Mouse (Mus musculus) liver, embryonic 15.5 days (tissue): ENCODE measurements around the gene Susd6. TPM values are rescaled to one million over a fixed set of nuclear protein-coding genes. Genes with fewer than 3 reads are reported as not detected.

Experiments
- ATAC-seq: fragments of 200-750 bp; cut with Nextera tagmentation; 2 replicates; pipeline ENCODE4 v1.8.0; 2017; ENCODE audit warnings: moderate number of reproducible peaks, mild to moderate bottlenecking, moderate library complexity; ENCODE audit not compliant: insufficient read depth
- H3K27ac ChIP-seq: fragments of 300-500 bp; sonication (generic); replicated peaks from 2 replicates; pipeline ENCODE4 v1.5.1; 2015; ENCODE audit warnings: mild to moderate bottlenecking, inconsistent platforms
- H3K27me3 ChIP-seq: fragments of 300-500 bp; sonication (generic); 2 replicates; pipeline ENCODE4 v1.6.1; 2015; ENCODE audit warnings: mild to moderate bottlenecking, inconsistent platforms
- H3K36me3 ChIP-seq: fragments of 300-500 bp; sonication (generic); replicated peaks from 2 replicates; pipeline ENCODE4 v1.6.1; 2015; ENCODE audit warnings: moderate library complexity, mild to moderate bottlenecking, inconsistent platforms
- H3K4me1 ChIP-seq: fragments of 300-500 bp; sonication (generic); replicated peaks from 2 replicates; pipeline ENCODE4 v1.6.1; 2015; ENCODE audit warnings: inconsistent platforms
- H3K4me2 ChIP-seq: fragments of 300-500 bp; sonication (generic); 2 replicates; pipeline ENCODE4 v1.6.1; 2015; ENCODE audit warnings: moderate library complexity, mild to moderate bottlenecking, inconsistent platforms
- H3K4me3 ChIP-seq: fragments of 300-500 bp; sonication (generic); replicated peaks from 2 replicates; pipeline ENCODE4 v1.5.1; 2015; ENCODE audit warnings: mild to moderate bottlenecking, inconsistent platforms
- H3K9ac ChIP-seq: fragments of 300-500 bp; sonication (generic); 2 replicates; pipeline ENCODE4 v1.6.1; 2015; ENCODE audit warnings: moderate library complexity, mild to moderate bottlenecking, inconsistent platforms
- H3K9me3 ChIP-seq: fragments of 300-500 bp; sonication (generic); replicated peaks from 2 replicates; pipeline ENCODE4 v1.6.1; 2016; ENCODE audit warnings: inconsistent platforms
- WGBS: fragments of 180-500 bp; shearing (Covaris S2); methylation state at CpG from one replicate; pipeline ENCODE4 v1.1.7; 2015; ENCODE audit warnings: mixed read lengths; ENCODE audit not compliant: insufficient replicate concordance; 5-methylcytosine and 5-hydroxymethylcytosine counted together
- polyA plus RNA-seq: library from polyadenylated mRNA; unstranded; fragments of >200 nt; fragmentation: Nextera tagmentation; extraction: Ambion mirVana; gene quantifications from 2 replicates; pipeline ENCODE4 v1.2.1, GENCODE M21; 2015

Gene Susd6
- polyA plus RNA-seq: 13.7 and 15.8 TPM in 2 replicates

- H3K4me3 ChIP-seq: peak within 1 kb of the TSS; percentile 97
- no peaks in the 10 kb centered on the region for H3K27me3 ChIP-seq
- peaks cover 79% of the 10 kb centered on the region for H3K4me1 ChIP-seq
- 4% methylated on average over 56 of the region's 56 CpGs for WGBS
- H3K27ac ChIP-seq: peak within 1 kb of the TSS; percentile 98
- H3K9me3 ChIP-seq: no peaks in the 10 kb centered on the region
- peak; percentile 97 for ATAC-seq
- H3K9ac ChIP-seq: peak within 1 kb of the TSS; percentile 99
- peak within 1 kb of the TSS; percentile 65 for H3K4me2 ChIP-seq
- H3K36me3 ChIP-seq: peaks cover 12% of the 10 kb centered on the region; the same call in 1 of the 2 replicates
Observed at GRCm38 (mm10) chr12:80789849-80790694, at the start of gene Susd6. Gene Susd6 (plus strand): TSS chr12:80790510.

- Histone ChIP-seq H3K4me2 (no peak overlapping the region), H3K36me3 (no peaks in the 10 kb centered on the region), H3K4me3 (no peak overlapping the region), H3K27ac (no peak overlapping the region), H3K27me3 (peaks cover 77% of the 10 kb centered on the region), H3K9me3 (no peaks in the 10 kb centered on the region), H3K4me1 (no peaks in the 10 kb centered on the region), H3K9ac (no peak overlapping the region)
- ATAC-seq: no peak
- WGBS: 53% methylated on average over 1 of the region's 1 CpGs
Observed at GRCm38 (mm10) chr12:80744614-80745013, 45.7 kb upstream of the Susd6 start.

DNA sequence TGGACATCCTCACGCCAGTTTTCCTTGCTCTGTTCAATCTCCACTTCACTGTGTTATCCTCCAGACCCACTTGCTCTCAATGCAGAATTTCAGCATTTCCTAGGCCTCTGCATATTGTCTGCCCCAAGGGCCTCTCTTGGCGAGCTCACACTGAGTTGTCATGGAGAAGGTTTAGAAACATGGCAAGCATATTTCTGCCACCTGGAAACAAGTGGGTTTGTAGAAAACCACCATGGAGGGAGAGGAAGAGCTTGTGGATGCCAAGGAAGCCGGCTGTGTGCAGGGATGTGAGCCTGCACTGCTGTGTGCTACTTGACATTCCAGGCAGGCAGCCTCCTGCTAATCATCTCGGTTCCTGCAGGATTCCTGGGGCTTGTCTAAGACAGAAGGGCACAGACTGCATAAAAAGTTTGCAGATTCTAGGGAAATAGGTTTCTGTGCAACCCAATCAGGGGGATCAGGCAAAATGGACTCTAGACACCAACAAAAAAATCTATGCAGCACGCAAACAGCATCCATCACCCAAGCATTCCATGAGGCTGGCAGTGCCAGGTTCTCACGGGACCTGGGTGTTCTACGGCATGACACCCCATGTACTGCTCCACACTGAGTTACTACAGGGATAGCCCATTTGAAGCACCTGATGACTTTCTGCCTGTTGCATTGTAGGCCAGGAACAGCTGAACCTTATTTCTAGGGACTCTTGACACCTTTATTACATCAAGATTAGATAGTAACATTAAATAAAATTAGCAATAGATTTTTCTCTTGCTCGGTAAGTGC lies 44.1 kb upstream of the Susd6 start:
- Histone ChIP-seq H3K9ac (no peak overlapping the region), H3K36me3 (no peaks in the 10 kb centered on the region), H3K4me3 (no peak overlapping the region), H3K9me3 (no peaks in the 10 kb centered on the region), H3K4me2 (no peak overlapping the region), H3K27ac (no peak overlapping the region), H3K27me3 (peaks cover 79% of the 10 kb centered on the region), H3K4me1 (no peaks in the 10 kb centered on the region)
- no peak for ATAC-seq
- 43% methylated on average over 8 of the region's 8 CpGs for WGBS

DNA sequence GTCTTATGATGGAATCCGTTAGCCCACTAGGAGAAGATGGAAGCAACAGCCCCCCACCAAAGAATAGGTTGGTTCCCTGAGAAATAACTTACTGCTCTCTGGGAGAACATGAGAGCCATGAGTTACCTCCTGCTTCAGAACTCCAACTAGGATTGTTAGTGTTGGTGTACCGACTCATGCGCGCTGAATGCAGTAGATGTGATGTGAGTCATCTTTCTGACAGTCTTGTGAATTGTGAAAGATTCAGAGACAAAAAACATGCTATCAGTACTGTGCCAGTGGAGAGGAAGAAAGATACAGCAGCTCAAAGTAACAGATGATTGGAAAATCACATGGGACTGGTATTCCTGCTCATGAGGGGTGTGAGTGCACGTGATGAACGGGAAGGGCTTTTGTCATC lies 38.8 kb upstream of the Susd6 start:
- WGBS: 65% methylated on average over 6 of the region's 6 CpGs
- no peaks in the 10 kb centered on the region for H3K9me3 ChIP-seq
- no peak overlapping the region for H3K9ac ChIP-seq
- no peak for ATAC-seq
- no peak overlapping the region for H3K27ac ChIP-seq
- no peak overlapping the region for H3K4me2 ChIP-seq
- H3K4me1 ChIP-seq: no peaks in the 10 kb centered on the region
- no peaks in the 10 kb centered on the region for H3K36me3 ChIP-seq
- peaks cover 93% of the 10 kb centered on the region for H3K27me3 ChIP-seq
- H3K4me3 ChIP-seq: no peak overlapping the region

- WGBS: under 1% methylated on average over 118 of the region's 122 CpGs
- ATAC-seq: peak; percentile 40; the same call in 1 of the 2 replicates
Observed at GRCm38 (mm10) chr12:80757751-80758558, 32.4 kb upstream of the Susd6 start.

GRCm38 (mm10) chr12:80758559-80759386 lies 31.5 kb upstream of the Susd6 start:
- 3% methylated on average over 91 of the region's 92 CpGs for WGBS
- no peaks in the 10 kb centered on the region for H3K36me3 ChIP-seq
- H3K4me2 ChIP-seq: peak overlapping the region; percentile 71
- no peaks in the 10 kb centered on the region for H3K9me3 ChIP-seq
- ATAC-seq: no peak
- H3K4me3 ChIP-seq: peak overlapping the region; percentile 50
- peaks cover 98% of the 10 kb centered on the region for H3K27me3 ChIP-seq
- no peak overlapping the region for H3K9ac ChIP-seq
- H3K4me1 ChIP-seq: peaks cover 27% of the 10 kb centered on the region
- H3K27ac ChIP-seq: no peak overlapping the region

More at GRCm38 (mm10) chr12:80757751-80758558, 32.4 kb upstream of the Susd6 start:
- H3K4me1 ChIP-seq: peaks cover 27% of the 10 kb centered on the region
- no peaks in the 10 kb centered on the region for H3K36me3 ChIP-seq
- peak overlapping the region; percentile 50 for H3K4me3 ChIP-seq
- no peak overlapping the region for H3K27ac ChIP-seq
- H3K4me2 ChIP-seq: peak overlapping the region; percentile 71
- H3K9me3 ChIP-seq: no peaks in the 10 kb centered on the region
- H3K27me3 ChIP-seq: peaks cover 93% of the 10 kb centered on the region
- H3K9ac ChIP-seq: no peak overlapping the region

GRCm38 (mm10) chr12:80759387-80759712 lies 31.0 kb upstream of the Susd6 start:
- no peak for ATAC-seq
- Histone ChIP-seq H3K27ac (no peak overlapping the region), H3K4me2 (peak overlapping the region; percentile 71; the same call in 1 of the 2 replicates), H3K36me3 (no peaks in the 10 kb centered on the region), H3K4me1 (peaks cover 27% of the 10 kb centered on the region), H3K9ac (no peak overlapping the region), H3K9me3 (no peaks in the 10 kb centered on the region), H3K4me3 (peak overlapping the region; percentile 50; the same call in 1 of the 2 replicates), H3K27me3 (peaks cover 93% of the 10 kb centered on the region)
- WGBS: 4% methylated on average over 13 of the region's 13 CpGs

DNA sequence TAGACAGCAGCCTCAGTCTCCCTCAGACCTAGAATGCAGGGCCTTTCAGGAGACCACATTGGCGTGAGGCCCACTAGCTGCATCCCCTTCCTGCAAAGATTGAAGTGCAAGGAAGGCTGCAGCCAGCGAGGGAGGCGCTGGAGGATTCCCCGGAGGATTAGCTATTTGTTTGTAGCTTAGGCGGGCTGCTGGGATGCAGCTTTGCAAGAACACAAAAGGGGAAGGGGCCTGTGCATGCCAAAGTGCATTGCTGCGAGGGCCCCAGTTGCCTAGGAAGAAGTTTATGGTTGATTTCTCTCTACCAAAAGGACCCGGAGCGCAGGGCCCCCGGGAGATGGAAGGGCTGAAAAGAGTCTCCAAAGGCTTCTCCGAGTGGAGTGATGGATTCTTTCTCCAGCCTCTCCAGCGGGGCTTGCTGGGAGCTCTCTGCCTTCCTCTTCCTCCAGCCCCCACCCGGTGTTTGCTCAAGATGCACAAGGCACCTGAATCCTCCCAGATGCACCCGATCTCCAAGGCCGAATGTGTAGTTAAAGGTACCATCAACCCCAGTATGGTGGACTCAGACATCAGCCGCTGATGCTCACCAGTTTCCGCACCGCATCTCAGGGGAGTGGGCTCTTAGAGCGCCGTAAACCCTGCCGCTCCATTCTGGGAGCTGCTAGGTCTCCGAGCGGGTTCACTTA lies 30.5 kb upstream of the Susd6 start:
- Histone ChIP-seq H3K4me2 (peak overlapping the region; percentile 32), H3K27ac (no peak overlapping the region), H3K4me3 (peak overlapping the region; percentile 7; the same call in 1 of the 2 replicates), H3K9me3 (no peaks in the 10 kb centered on the region), H3K9ac (no peak overlapping the region), H3K27me3 (peaks cover 88% of the 10 kb centered on the region), H3K36me3 (no peaks in the 10 kb centered on the region), H3K4me1 (peaks cover 27% of the 10 kb centered on the region)
- ATAC-seq: no peak
- WGBS: 3% methylated on average over 22 of the region's 22 CpGs

DNA sequence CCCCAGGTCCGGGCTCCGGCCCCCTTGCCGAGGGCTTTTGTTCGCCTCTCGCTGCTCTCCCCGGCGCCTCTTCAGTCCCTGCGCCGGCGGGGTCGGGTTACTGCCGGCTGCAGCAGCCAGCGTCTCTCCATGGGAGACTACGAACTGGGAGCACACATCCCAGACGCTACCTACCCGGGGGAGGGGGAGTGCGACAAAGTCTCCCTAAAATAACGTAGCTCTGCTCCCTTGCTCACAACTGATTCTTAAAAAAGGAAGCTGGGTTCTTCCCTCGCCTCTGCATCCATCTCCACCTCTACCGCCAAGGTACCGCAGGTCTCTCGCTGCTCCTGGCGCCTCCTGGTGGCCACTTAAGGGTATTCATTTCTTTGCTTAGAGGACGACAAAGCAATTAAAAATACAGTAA lies 29.9 kb upstream of the Susd6 start, which contains the start of gene Ccdc177:
TSS of gene Ccdc177 (minus strand) at position 292 of the 406 bp plus-strand sequence.
- WGBS: under 1% methylated on average over 24 of the region's 24 CpGs
- Histone ChIP-seq H3K4me3 (peak within 1 kb of the TSS; percentile 7; the same call in 1 of the 2 replicates), H3K4me1 (peaks cover 27% of the 10 kb centered on the region), H3K4me2 (peak within 1 kb of the TSS; percentile 32), H3K9ac (no peak within 1 kb of the TSS), H3K27me3 (peaks cover 82% of the 10 kb centered on the region), H3K27ac (no peak within 1 kb of the TSS), H3K36me3 (no peaks in the 10 kb centered on the region), H3K9me3 (no peaks in the 10 kb centered on the region)
- ATAC-seq: no peak
